Mouse (Mus musculus) neural tube, embryonic 15.5 days (tissue): ENCODE data around the gene Ifnar1. TPM values are rescaled to one million over a fixed set of nuclear protein-coding genes. Genes with fewer than 3 reads are reported as not detected.

Experiments
- microRNA-seq: library from miRNA; unstranded; fragments of <30 nt; microRNA quantifications from one replicate; pipeline ENCODE4, GENCODE M21; 2017
- polyA plus RNA-seq: library from polyadenylated mRNA; unstranded; fragments of >200 nt; fragmentation: Nextera tagmentation; extraction: Ambion mirVana; gene quantifications from 2 replicates; pipeline ENCODE4 v1.2.1, GENCODE M21; 2015

Ifnar1 gene
- polyA plus RNA-seq, 1 experiment from 2014 or later, result 45.3 TPM

Small RNA genes lying within 50 kb of the gene (microRNA-seq; reads per million reads assigned to microRNA genes)
- not detected for gene Mir6367

Other genes with a start within 250 kb of the Ifnar1 start
- 77.3 and 86.7 TPM in 2 replicates for gene Olig1, start 215.5 kb upstream of the Ifnar1 start, polyA plus RNA-seq
- gene Ifnar2, start 112.5 kb upstream of the Ifnar1 start, polyA plus RNA-seq, result 42.3 and 45.8 TPM in 2 replicates
- gene Gm21970, start 93.5 kb upstream of the Ifnar1 start, polyA plus RNA-seq, result not detected in 2 replicates
- gene Il10rb, start 79.1 kb upstream of the Ifnar1 start, polyA plus RNA-seq, result 14.4 and 26.5 TPM in 2 replicates
- 106 and 112 TPM in 2 replicates for gene Ifngr2, start 61.8 kb downstream of the Ifnar1 start, polyA plus RNA-seq
- gene Tmem50b, start 112.6 kb downstream of the Ifnar1 start, polyA plus RNA-seq, result 102 and 112 TPM in 2 replicates
- gene Dnajc28, start 133.8 kb downstream of the Ifnar1 start, polyA plus RNA-seq, result 5.1 and 5.9 TPM in 2 replicates
- 56.6 and 80.4 TPM in 2 replicates for gene Gart, start 161.7 kb downstream of the Ifnar1 start, polyA plus RNA-seq
- 103 and 106 TPM in 2 replicates for gene Son, start 162.3 kb downstream of the Ifnar1 start, polyA plus RNA-seq
- gene Donson, start 203.5 kb downstream of the Ifnar1 start, polyA plus RNA-seq, result 19.4 and 21.7 TPM in 2 replicates
- gene Cryzl1, start 243.7 kb downstream of the Ifnar1 start, polyA plus RNA-seq, result 98.8 and 113 TPM in 2 replicates
- gene Itsn1, start 244.0 kb downstream of the Ifnar1 start, polyA plus RNA-seq, result 44.5 and 48.6 TPM in 2 replicates